Mouse (Mus musculus): ENCODE data around the gene Dcaf11. TPM values are rescaled to one million over a fixed set of nuclear protein-coding genes. Genes with fewer than 3 reads are reported as not detected.

Dcaf11 gene
- polyA plus RNA-seq, 1 experiment, result 25.6 TPM

- H3K9ac ChIP-seq (ENCODE audit: low read depth, poor library complexity, severe bottlenecking), result no peak overlapping the region
- H3K36me3 ChIP-seq (ENCODE audit: control insufficient read depth, insufficient read depth, low read length, poor library complexity, severe bottlenecking), result peaks cover 27% of the 10 kb centered on the region
- no peaks in the 10 kb centered on the region for H3K9me3 ChIP-seq (replicated peaks; ENCODE audit: control insufficient read depth, insufficient read depth, low read length, poor library complexity, severe bottlenecking)
- peaks cover 1% of the 10 kb centered on the region for H3K4me1 ChIP-seq (ENCODE audit: control insufficient read depth, insufficient read depth, low read length)
- no peak overlapping the region for H3K4me3 ChIP-seq (ENCODE audit: low read depth, low read length)
- TF ChIP-seq POLR2A (IDR thresholded peaks at IDR 0.05; ENCODE audit: insufficient read depth, low read length) (no peak), EP300 (IDR thresholded peaks at IDR 0.05; ENCODE audit: insufficient read depth, low read depth, low read length) (peak; percentile 84), CTCF (IDR thresholded peaks at IDR 0.05; ENCODE audit: low read depth, low read length) (no peak)
- no peak overlapping the region for H3K27ac ChIP-seq (ENCODE audit: insufficient read depth, low read length)
- no peaks in the 10 kb centered on the region for H3K27me3 ChIP-seq (ENCODE audit: control insufficient read depth, insufficient read depth, low read length, poor library complexity, severe bottlenecking)
Measured at GRCm38 (mm10) chr14:55551347-55551746, 8.5 kb upstream of the Dcaf11 start.

GRCm38 (mm10) chr14:55551794-55552193, 8.0 kb upstream of the Dcaf11 start:
- no peaks in the 10 kb centered on the region for H3K9me3 ChIP-seq (replicated peaks; ENCODE audit: control insufficient read depth, insufficient read depth, low read length, poor library complexity, severe bottlenecking)
- no peak overlapping the region for H3K4me3 ChIP-seq (ENCODE audit: low read depth, low read length)
- H3K27me3 ChIP-seq (ENCODE audit: control insufficient read depth, insufficient read depth, low read length, poor library complexity, severe bottlenecking), result no peaks in the 10 kb centered on the region
- peaks cover 1% of the 10 kb centered on the region for H3K4me1 ChIP-seq (ENCODE audit: control insufficient read depth, insufficient read depth, low read length)
- H3K36me3 ChIP-seq (ENCODE audit: control insufficient read depth, insufficient read depth, low read length, poor library complexity, severe bottlenecking), result peaks cover 26% of the 10 kb centered on the region
- H3K9ac ChIP-seq (ENCODE audit: low read depth, poor library complexity, severe bottlenecking), result no peak overlapping the region
- H3K27ac ChIP-seq (ENCODE audit: insufficient read depth, low read length), result peak overlapping the region; percentile 56; the same call in 1 of the 2 replicates
- TF ChIP-seq EP300 (IDR thresholded peaks at IDR 0.05; ENCODE audit: insufficient read depth, low read depth, low read length) (no peak), CTCF (IDR thresholded peaks at IDR 0.05; ENCODE audit: low read depth, low read length) (no peak), POLR2A (IDR thresholded peaks at IDR 0.05; ENCODE audit: insufficient read depth, low read length) (no peak)

GRCm38 (mm10) chr14:55554635-55555034, 5.2 kb upstream of the Dcaf11 start:
- Histone ChIP-seq H3K9me3 (replicated peaks; ENCODE audit: control insufficient read depth, insufficient read depth, low read length, poor library complexity, severe bottlenecking) (no peaks in the 10 kb centered on the region), H3K27me3 (ENCODE audit: control insufficient read depth, insufficient read depth, low read length, poor library complexity, severe bottlenecking) (no peaks in the 10 kb centered on the region), H3K4me3 (ENCODE audit: low read depth, low read length) (no peak overlapping the region), H3K27ac (ENCODE audit: insufficient read depth, low read length) (no peak overlapping the region), H3K4me1 (ENCODE audit: control insufficient read depth, insufficient read depth, low read length) (peaks cover 1% of the 10 kb centered on the region), H3K36me3 (ENCODE audit: control insufficient read depth, insufficient read depth, low read length, poor library complexity, severe bottlenecking) (peaks cover 2% of the 10 kb centered on the region), H3K9ac (ENCODE audit: low read depth, poor library complexity, severe bottlenecking) (no peak overlapping the region)
- no peak for TF ChIP-seq POLR2A (IDR thresholded peaks at IDR 0.05; ENCODE audit: insufficient read depth, low read length)
- TF ChIP-seq EP300 (IDR thresholded peaks at IDR 0.05; ENCODE audit: insufficient read depth, low read depth, low read length), result no peak
- no peak for TF ChIP-seq CTCF (IDR thresholded peaks at IDR 0.05; ENCODE audit: low read depth, low read length)

GRCm38 (mm10) chr14:55555788-55556187, 4.0 kb upstream of the Dcaf11 start:
- Histone ChIP-seq H3K4me3 (ENCODE audit: low read depth, low read length) (no peak overlapping the region), H3K9ac (ENCODE audit: low read depth, poor library complexity, severe bottlenecking) (no peak overlapping the region), H3K27me3 (ENCODE audit: control insufficient read depth, insufficient read depth, low read length, poor library complexity, severe bottlenecking) (no peaks in the 10 kb centered on the region), H3K9me3 (replicated peaks; ENCODE audit: control insufficient read depth, insufficient read depth, low read length, poor library complexity, severe bottlenecking) (no peaks in the 10 kb centered on the region), H3K36me3 (ENCODE audit: control insufficient read depth, insufficient read depth, low read length, poor library complexity, severe bottlenecking) (no peaks in the 10 kb centered on the region), H3K27ac (ENCODE audit: insufficient read depth, low read length) (no peak overlapping the region), H3K4me1 (ENCODE audit: control insufficient read depth, insufficient read depth, low read length) (peaks cover 1% of the 10 kb centered on the region)
- TF ChIP-seq EP300 (IDR thresholded peaks at IDR 0.05; ENCODE audit: insufficient read depth, low read depth, low read length) (no peak), POLR2A (IDR thresholded peaks at IDR 0.05; ENCODE audit: insufficient read depth, low read length) (no peak), CTCF (IDR thresholded peaks at IDR 0.05; ENCODE audit: low read depth, low read length) (no peak)

GRCm38 (mm10) chr14:55557003-55557402, 2.8 kb upstream of the Dcaf11 start:
- H3K9ac ChIP-seq (ENCODE audit: low read depth, poor library complexity, severe bottlenecking), result no peak overlapping the region
- H3K9me3 ChIP-seq (replicated peaks; ENCODE audit: control insufficient read depth, insufficient read depth, low read length, poor library complexity, severe bottlenecking), result no peaks in the 10 kb centered on the region
- H3K4me3 ChIP-seq (ENCODE audit: low read depth, low read length), result no peak overlapping the region
- TF ChIP-seq CTCF (IDR thresholded peaks at IDR 0.05; ENCODE audit: low read depth, low read length) (peak; percentile 91), POLR2A (IDR thresholded peaks at IDR 0.05; ENCODE audit: insufficient read depth, low read length) (no peak), EP300 (IDR thresholded peaks at IDR 0.05; ENCODE audit: insufficient read depth, low read depth, low read length) (0 out of 2 replicates have a peak, but pooled peaks have one; percentile 48)
- no peaks in the 10 kb centered on the region for H3K27me3 ChIP-seq (ENCODE audit: control insufficient read depth, insufficient read depth, low read length, poor library complexity, severe bottlenecking)
- H3K36me3 ChIP-seq (ENCODE audit: control insufficient read depth, insufficient read depth, low read length, poor library complexity, severe bottlenecking), result no peaks in the 10 kb centered on the region
- H3K27ac ChIP-seq (ENCODE audit: insufficient read depth, low read length), result no peak overlapping the region
- H3K4me1 ChIP-seq (ENCODE audit: control insufficient read depth, insufficient read depth, low read length), result peaks cover 1% of the 10 kb centered on the region

- TF ChIP-seq POLR2A (IDR thresholded peaks at IDR 0.05; ENCODE audit: insufficient read depth, low read length), result no peak
- TF ChIP-seq CTCF (IDR thresholded peaks at IDR 0.05; ENCODE audit: low read depth, low read length), result no peak
- TF ChIP-seq EP300 (IDR thresholded peaks at IDR 0.05; ENCODE audit: insufficient read depth, low read depth, low read length), result no peak
- Histone ChIP-seq H3K27ac (ENCODE audit: insufficient read depth, low read length) (no peak overlapping the region), H3K36me3 (ENCODE audit: control insufficient read depth, insufficient read depth, low read length, poor library complexity, severe bottlenecking) (no peaks in the 10 kb centered on the region), H3K9me3 (replicated peaks; ENCODE audit: control insufficient read depth, insufficient read depth, low read length, poor library complexity, severe bottlenecking) (no peaks in the 10 kb centered on the region), H3K4me1 (ENCODE audit: control insufficient read depth, insufficient read depth, low read length) (peaks cover 1% of the 10 kb centered on the region), H3K27me3 (ENCODE audit: control insufficient read depth, insufficient read depth, low read length, poor library complexity, severe bottlenecking) (no peaks in the 10 kb centered on the region), H3K4me3 (ENCODE audit: low read depth, low read length) (no peak overlapping the region), H3K9ac (ENCODE audit: low read depth, poor library complexity, severe bottlenecking) (no peak overlapping the region)
Measured at GRCm38 (mm10) chr14:55557587-55557986, 2.2 kb upstream of the Dcaf11 start.
